Mouse (Mus musculus) kidney, adult 8-10 months (tissue): ENCODE measurements at regions not wholly inside any gene's neighbourhood (a gene's known extent, or its start where the extent isn't known, plus 50 kb on each side); places are given as distances from the start of the nearest gene placed in this dataset.
"Not testable (repeated sequence)": the region's sequence is repeated elsewhere in the genome, so short reads cannot be mapped to it uniquely, and the experiment has no call there.

Experiments
- DNase-seq, 2 experiments: peaks; one replicate each; pipeline ENCODE4 v3.0.0; 2022

DNA sequence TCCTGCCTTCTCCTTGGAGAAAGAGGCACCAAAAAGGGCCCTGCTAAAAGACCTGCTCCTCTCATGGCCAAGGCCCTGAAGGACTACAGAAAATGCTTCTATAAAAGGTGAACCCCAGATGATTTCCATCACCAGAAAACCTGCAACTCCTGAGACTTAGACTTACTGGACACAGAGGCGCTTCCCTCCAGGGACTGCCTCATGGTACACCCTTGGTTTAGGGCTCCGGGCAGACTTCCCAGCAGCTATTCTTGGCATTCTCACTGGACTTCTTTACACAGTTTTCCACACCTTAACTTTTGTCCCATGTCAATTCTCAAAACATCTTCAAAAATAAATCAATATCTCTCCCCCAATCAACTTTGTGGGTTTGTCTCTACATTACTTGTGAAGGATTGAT is 393.2 kb downstream of the Gpm6a start:
- not testable (repeated sequence) for DNase-seq

DNA sequence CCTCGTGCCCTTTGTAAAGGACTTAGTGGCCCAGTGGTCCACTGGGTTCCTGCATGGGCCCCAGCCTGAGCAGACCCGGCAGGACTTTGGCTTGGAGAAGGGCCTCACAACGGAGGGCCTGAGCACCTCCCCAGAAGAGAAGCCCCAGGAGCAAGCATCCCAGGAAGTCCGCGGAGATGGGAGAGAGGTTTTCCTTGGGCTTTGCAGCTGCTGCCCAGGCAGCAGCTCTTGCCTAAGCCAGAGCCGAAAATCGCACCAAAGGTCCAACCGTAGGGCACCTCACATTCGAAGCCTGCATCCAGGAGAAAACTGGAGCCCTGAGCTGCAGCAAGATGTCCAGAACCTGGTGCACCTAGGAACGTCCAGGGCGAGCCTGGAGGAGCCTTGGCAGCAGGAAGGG is 405.2 kb downstream of the Gpm6a start:
- DNase-seq, result not testable (repeated sequence)

DNA sequence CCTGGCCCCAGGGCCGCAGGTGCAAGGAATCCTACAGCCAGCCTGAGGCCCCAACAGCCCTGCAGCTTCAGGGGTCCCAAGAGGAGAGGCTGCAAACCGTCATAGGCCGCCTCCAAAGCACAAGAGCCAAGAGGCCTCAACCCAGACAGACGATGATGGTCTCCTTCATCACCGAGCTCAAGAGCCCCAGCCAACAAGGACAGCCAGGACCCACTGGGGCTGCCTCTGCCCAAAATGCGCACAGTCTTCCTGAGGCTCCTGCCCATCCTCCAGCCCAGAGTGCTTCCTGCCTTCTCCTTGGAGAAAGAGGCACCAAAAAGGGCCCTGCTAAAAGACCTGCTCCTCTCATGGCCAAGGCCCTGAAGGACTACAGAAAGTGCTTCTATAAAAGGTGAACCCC is 412.8 kb downstream of the Gpm6a start:
- peak in 1 of 2 experiments; percentile 8 for DNase-seq

DNA sequence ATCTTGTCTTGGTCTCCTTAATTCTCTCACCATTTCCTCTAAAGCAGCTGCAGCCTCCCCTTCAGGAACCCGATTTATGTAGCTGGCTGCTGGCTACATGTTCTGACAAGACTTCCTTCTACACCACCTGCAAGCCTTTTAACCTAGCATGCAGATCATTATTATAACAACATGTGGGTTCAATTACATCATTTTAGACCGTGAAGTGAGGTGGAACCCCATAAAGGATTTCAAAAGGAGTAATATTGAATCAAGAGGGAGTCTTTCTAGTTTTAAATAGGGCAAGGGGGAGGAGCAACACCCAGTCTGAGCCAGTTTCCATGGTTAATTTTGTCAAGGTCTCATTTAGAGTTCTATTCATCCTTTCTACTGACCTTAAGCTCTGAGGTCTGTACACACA is 442.4 kb downstream of the Gpm6a start:
- DNase-seq, result no peak

DNA sequence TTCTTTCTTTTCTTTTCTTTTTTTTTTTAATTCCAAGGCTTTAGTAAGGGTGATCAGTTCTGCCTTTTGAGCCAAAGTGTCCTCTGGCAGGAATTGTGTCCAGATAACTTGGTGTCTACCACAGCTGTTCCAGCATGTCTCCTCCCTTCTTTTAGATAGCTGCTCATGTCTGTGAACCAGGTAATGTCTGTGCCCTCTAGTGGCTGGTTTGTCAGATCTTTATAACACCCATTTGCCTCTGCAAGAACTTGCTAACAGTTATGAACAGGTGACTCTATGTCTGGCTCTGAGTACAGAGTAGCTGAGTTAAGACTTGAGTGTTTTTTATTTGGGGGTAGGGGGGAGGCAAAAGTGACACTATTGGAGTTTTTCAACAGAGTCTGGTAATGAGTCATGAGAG is 443.7 kb downstream of the Gpm6a start:
- peak; percentile 22 to 33 for DNase-seq

DNA sequence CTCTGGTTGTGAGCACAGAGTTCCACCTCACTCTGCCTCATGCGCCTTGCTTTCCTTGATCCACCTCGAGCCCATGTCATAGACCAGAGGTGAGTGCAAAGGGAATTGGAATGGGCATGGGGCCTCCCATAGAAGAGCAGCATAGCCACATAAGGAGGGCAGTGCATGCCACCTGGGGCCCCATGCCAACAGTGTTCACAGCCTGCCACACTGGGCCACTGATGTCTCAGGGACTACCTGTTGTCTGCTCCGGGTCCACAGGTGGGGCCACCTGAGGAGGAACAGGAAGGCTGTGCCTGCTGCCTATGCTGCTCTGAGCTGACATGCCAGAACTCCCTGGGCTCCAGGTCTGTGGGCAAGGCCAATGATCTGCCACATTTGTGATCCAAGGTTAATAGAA is 445.8 kb downstream of the Gpm6a start:
- no peak for DNase-seq

DNA sequence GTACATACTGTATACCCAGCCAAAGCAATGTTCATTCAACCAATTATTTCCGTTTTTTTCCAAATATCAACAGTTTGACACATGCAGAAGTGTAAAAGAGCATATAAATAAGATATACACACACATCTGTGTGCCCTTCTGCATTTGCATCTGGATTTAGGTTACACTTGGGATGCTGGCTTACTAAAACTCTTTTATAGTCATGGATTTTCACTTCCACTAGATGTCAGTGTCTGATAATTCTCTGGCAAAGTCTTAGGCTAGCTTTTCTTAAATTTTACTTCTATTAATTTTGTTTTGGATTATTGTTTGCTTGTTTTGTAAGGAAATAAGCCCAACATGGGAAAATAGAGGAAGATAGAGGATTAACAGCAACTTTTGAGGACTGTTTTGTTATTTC is 452.3 kb downstream of the Gpm6a start:
- not testable (repeated sequence) for DNase-seq
